Mouse (Mus musculus) liver, embryonic 13.5 days (tissue): ENCODE data around the gene Zdhhc14. TPM values are rescaled to one million over a fixed set of nuclear protein-coding genes. Genes with fewer than 3 reads are reported as not detected.

Source experiments
- ATAC-seq: fragments of 200-750 bp; cut with Nextera tagmentation; 2 replicates; pipeline ENCODE4 v1.8.0; 2017; ENCODE audit warnings: low read depth, mild to moderate bottlenecking, moderate number of reproducible peaks, moderate library complexity
- DNase-seq: peaks from one replicate; pipeline ENCODE4 v3.0.0; 2022
- H3K27ac ChIP-seq: fragments of 300-500 bp; sonication (generic); 2 replicates; pipeline ENCODE4 v1.5.1; 2015; ENCODE audit warnings: moderate library complexity, mild to moderate bottlenecking, inconsistent platforms
- H3K27me3 ChIP-seq: fragments of 300-500 bp; sonication (generic); 2 replicates; pipeline ENCODE4 v1.6.1; 2015; ENCODE audit warnings: mild to moderate bottlenecking, inconsistent platforms
- H3K36me3 ChIP-seq: fragments of 300-500 bp; sonication (generic); 2 replicates; pipeline ENCODE4 v1.6.1; 2015; ENCODE audit warnings: mild to moderate bottlenecking, inconsistent platforms
- H3K4me1 ChIP-seq: fragments of 300-500 bp; sonication (generic); replicated peaks from 2 replicates; pipeline ENCODE4 v1.6.1; 2015; ENCODE audit warnings: inconsistent platforms
- H3K4me2 ChIP-seq: fragments of 300-500 bp; sonication (generic); 2 replicates; pipeline ENCODE4 v1.6.1; 2015; ENCODE audit warnings: inconsistent platforms, mild to moderate bottlenecking, moderate library complexity
- H3K4me3 ChIP-seq: fragments of 300-500 bp; sonication (generic); replicated peaks from 2 replicates; pipeline ENCODE4 v1.5.1; 2015; ENCODE audit warnings: mild to moderate bottlenecking, inconsistent platforms
- H3K9ac ChIP-seq: fragments of 300-500 bp; sonication (generic); 2 replicates; pipeline ENCODE4 v1.6.1; 2015; ENCODE audit warnings: mild to moderate bottlenecking, inconsistent platforms
- H3K9me3 ChIP-seq: fragments of 300-500 bp; sonication (generic); replicated peaks from 2 replicates; pipeline ENCODE4 v1.6.1; 2016; ENCODE audit warnings: inconsistent platforms
- WGBS: fragments of 180-500 bp; shearing (Covaris S2); methylation state at CpG from one replicate; pipeline ENCODE4 v1.1.7; 2015; ENCODE audit not compliant: insufficient replicate concordance; 5-methylcytosine and 5-hydroxymethylcytosine counted together
- polyA plus RNA-seq: library from polyadenylated mRNA; unstranded; fragments of >200 nt; fragmentation: Nextera tagmentation; extraction: Ambion mirVana; gene quantifications from 2 replicates; pipeline ENCODE4 v1.2.1, GENCODE M21; 2015

Zdhhc14 gene
- polyA plus RNA-seq, 1 experiment from 2014 or later: 4.7 TPM

DNA sequence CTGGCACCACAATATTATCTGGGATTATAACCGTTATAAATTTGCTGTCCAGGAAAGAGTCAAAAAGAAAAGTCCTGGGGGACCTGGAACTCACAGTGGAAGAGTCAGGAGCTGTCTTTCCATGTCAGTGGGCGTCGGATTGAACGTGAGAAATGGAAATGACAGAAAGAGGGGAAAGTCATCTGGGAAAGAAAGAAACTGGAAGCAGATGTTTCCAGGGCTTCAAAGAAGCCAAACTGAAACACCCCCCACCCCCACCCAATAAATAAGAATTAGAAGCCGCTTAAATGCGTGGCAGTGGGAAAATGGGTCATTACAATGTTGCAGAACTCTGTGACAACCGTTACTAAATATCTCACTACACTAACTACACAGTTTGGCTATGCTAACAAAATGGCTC, 176.6 kb downstream of the Zdhhc14 start:
- no peaks in the 10 kb centered on the region for H3K9me3 ChIP-seq
- no peak for ATAC-seq
- no peak overlapping the region for H3K9ac ChIP-seq
- H3K27me3 ChIP-seq: no peaks in the 10 kb centered on the region
- peaks cover 4% of the 10 kb centered on the region; the same call in 1 of the 2 replicates for H3K36me3 ChIP-seq
- WGBS: 88% methylated on average over 7 of the region's 7 CpGs
- H3K4me1 ChIP-seq: no peaks in the 10 kb centered on the region
- DNase-seq: no peak
- H3K4me3 ChIP-seq: no peak overlapping the region
- no peak overlapping the region for H3K4me2 ChIP-seq
- H3K27ac ChIP-seq: no peak overlapping the region

- no peak overlapping the region for H3K27ac ChIP-seq
- H3K9me3 ChIP-seq: no peaks in the 10 kb centered on the region
- peaks cover 4% of the 10 kb centered on the region for H3K4me1 ChIP-seq
- DNase-seq (no peak), ATAC-seq (no peak)
- peaks cover 4% of the 10 kb centered on the region; the same call in 1 of the 2 replicates for H3K36me3 ChIP-seq
- H3K4me3 ChIP-seq: no peak overlapping the region
- 60% methylated on average over 8 of the region's 8 CpGs for WGBS
- H3K27me3 ChIP-seq: no peaks in the 10 kb centered on the region
- H3K4me2 ChIP-seq: no peak overlapping the region
- H3K9ac ChIP-seq: no peak overlapping the region
Measured at GRCm38 (mm10) chr17:5675951-5676350, 183.6 kb downstream of the Zdhhc14 start.

DNA sequence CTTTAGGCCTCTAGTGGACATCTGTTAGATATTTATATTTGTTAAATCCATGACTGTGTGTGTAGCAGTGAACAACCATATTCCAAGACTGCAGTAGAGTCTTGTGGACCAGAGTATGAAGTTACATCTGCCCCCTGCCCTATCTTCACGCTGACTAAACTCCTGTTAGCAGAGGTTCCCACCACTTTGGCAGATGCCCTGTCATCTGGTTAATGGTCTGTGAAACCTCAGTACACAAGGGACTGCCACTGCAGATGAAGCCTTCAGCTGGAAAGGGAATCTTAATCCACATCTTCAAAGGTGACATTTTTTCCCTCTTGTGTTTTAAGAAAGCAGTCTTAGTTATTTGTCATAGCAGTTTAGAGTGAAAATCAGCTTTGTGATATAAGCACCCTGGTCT, 187.0 kb downstream of the Zdhhc14 start:
- Histone ChIP-seq H3K9ac (no peak overlapping the region), H3K4me3 (no peak overlapping the region), H3K27me3 (no peaks in the 10 kb centered on the region), H3K4me1 (peaks cover 4% of the 10 kb centered on the region), H3K9me3 (no peaks in the 10 kb centered on the region), H3K4me2 (no peak overlapping the region), H3K27ac (no peak overlapping the region), H3K36me3 (no peaks in the 10 kb centered on the region)
- ATAC-seq (no peak), DNase-seq (no peak)
- WGBS: 58% methylated on average over 1 of the region's 1 CpGs

GRCm38 (mm10) chr17:5685324-5685723, 193.0 kb downstream of the Zdhhc14 start:
- Histone ChIP-seq H3K4me1 (0 out of 2 replicates have a peak, but pooled peaks cover 4% of the 10 kb centered on the region), H3K4me3 (no peak overlapping the region), H3K9me3 (no peaks in the 10 kb centered on the region), H3K27me3 (no peaks in the 10 kb centered on the region), H3K36me3 (0 out of 2 replicates have a peak, but pooled peaks cover 4% of the 10 kb centered on the region), H3K27ac (no peak overlapping the region), H3K4me2 (no peak overlapping the region), H3K9ac (no peak overlapping the region)
- ATAC-seq (no peak), DNase-seq (no peak)
- WGBS: 85% methylated on average over 7 of the region's 7 CpGs

GRCm38 (mm10) chr17:5687810-5688209, 195.5 kb downstream of the Zdhhc14 start:
- Histone ChIP-seq H3K36me3 (0 out of 2 replicates have a peak, but pooled peaks cover 4% of the 10 kb centered on the region), H3K9me3 (no peaks in the 10 kb centered on the region), H3K9ac (no peak overlapping the region), H3K4me3 (no peak overlapping the region), H3K4me2 (no peak overlapping the region), H3K27me3 (no peaks in the 10 kb centered on the region), H3K27ac (no peak overlapping the region), H3K4me1 (0 out of 2 replicates have a peak, but pooled peaks cover 4% of the 10 kb centered on the region)
- ATAC-seq (no peak), DNase-seq (no peak)
- WGBS: 64% methylated on average over 4 of the region's 4 CpGs

- H3K4me3 ChIP-seq: no peak overlapping the region
- H3K27ac ChIP-seq: no peak overlapping the region
- 0 out of 2 replicates have a peak, but pooled peaks cover 4% of the 10 kb centered on the region for H3K36me3 ChIP-seq
- H3K9ac ChIP-seq: no peak overlapping the region
- no peak for ATAC-seq
- no peaks in the 10 kb centered on the region for H3K27me3 ChIP-seq
- no peak overlapping the region for H3K4me2 ChIP-seq
- 0 out of 2 replicates have a peak, but pooled peaks cover 4% of the 10 kb centered on the region for H3K4me1 ChIP-seq
- no peaks in the 10 kb centered on the region for H3K9me3 ChIP-seq
- DNase-seq: no peak
- 43% methylated on average over 2 of the region's 2 CpGs for WGBS
Measured at GRCm38 (mm10) chr17:5688222-5688621, 195.9 kb downstream of the Zdhhc14 start.

DNA sequence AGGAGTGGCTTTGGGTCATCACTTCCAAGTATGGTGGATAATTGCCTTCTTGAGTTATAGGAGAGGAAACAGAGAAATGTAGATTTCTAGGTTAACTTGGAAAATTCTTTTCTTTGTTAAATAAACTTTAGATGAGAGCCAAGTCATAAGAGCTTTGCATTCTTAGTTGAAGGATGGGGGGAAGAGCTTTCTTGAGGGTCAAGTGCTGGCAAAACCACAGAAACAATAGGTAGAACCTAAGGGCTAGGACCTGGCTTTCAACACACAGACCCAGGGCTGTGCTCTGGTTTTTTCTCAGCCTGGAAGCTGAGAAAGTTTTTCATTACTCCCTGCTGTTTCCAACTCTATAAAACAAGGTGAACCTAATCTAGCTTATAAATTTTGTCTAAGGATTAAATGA, 196.3 kb downstream of the Zdhhc14 start:
- Histone ChIP-seq H3K4me1 (0 out of 2 replicates have a peak, but pooled peaks cover 4% of the 10 kb centered on the region), H3K4me3 (no peak overlapping the region), H3K27ac (no peak overlapping the region), H3K9ac (no peak overlapping the region), H3K9me3 (no peaks in the 10 kb centered on the region), H3K36me3 (0 out of 2 replicates have a peak, but pooled peaks cover 4% of the 10 kb centered on the region), H3K4me2 (no peak overlapping the region), H3K27me3 (no peaks in the 10 kb centered on the region)
- DNase-seq: no peak
- ATAC-seq: no peak

DNA sequence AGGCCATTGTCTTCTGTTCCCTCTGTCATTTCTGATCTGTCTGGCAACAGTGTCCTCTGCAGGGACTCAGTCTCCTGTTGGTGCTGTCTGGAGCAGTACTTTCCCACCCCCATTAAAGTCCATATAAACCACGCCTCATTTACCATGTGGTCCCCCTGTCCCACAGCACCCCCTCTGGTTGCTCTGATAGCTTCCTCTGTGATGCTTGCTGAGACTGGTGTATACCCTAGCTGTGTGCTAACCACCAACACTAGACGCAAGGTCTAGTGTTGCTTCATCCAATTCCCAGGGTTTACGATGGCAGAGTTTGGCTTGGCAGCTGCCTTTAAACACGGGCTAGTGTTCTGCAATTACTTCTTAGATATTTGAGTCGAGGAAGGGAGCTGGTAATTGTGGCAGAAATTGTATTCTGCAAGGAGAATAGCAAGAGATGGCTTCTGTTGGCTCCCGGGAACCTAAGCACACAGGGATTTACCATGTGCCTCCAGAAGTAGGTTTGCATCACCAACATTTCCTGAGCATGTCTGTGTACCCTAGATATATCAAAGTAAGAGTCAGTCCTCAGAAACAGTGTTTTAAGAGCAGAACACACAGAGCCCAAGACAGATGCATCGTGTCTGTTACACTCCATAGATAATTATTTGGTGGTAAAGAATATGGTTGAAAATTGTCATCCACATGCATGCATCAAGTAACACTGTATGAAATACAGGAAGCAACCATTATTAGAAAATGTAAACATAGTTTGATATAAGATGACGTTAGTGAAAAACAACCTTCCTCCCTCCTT, 198.6 kb downstream of the Zdhhc14 start:
- Histone ChIP-seq H3K9ac (no peak overlapping the region), H3K9me3 (no peaks in the 10 kb centered on the region), H3K27me3 (no peaks in the 10 kb centered on the region), H3K36me3 (0 out of 2 replicates have a peak, but pooled peaks cover 4% of the 10 kb centered on the region), H3K4me3 (no peak overlapping the region), H3K27ac (no peak overlapping the region), H3K4me2 (no peak overlapping the region), H3K4me1 (0 out of 2 replicates have a peak, but pooled peaks cover 4% of the 10 kb centered on the region)
- DNase-seq (no peak), ATAC-seq (no peak)
- WGBS: 73% methylated on average over 8 of the region's 8 CpGs

DNA sequence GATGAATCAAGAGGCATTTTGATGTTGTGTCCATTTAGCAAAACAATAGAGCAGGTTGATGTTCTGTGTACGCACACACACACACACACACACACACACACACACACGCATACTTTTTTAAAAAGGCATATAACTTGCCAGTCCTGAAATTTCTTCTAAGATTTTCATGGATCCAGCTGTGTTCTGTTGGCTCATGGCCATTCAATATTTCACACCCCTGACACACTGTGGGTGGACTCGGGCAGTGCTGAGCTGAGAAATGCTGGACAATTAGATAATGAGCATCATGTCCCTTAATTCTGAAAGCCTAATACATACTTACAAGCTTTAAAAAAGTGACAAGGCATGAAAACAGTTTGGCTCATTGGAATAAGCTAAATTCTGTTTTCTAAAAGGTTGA, 200.3 kb downstream of the Zdhhc14 start:
- DNase-seq (no peak), ATAC-seq (no peak)
- H3K4me1 ChIP-seq: 0 out of 2 replicates have a peak, but pooled peaks cover 4% of the 10 kb centered on the region
- no peak overlapping the region for H3K9ac ChIP-seq
- no peak overlapping the region for H3K4me3 ChIP-seq
- no peaks in the 10 kb centered on the region for H3K27me3 ChIP-seq
- no peak overlapping the region for H3K27ac ChIP-seq
- WGBS: 85% methylated on average over 3 of the region's 3 CpGs
- H3K36me3 ChIP-seq: 0 out of 2 replicates have a peak, but pooled peaks cover 1% of the 10 kb centered on the region
- H3K9me3 ChIP-seq: no peaks in the 10 kb centered on the region
- no peak overlapping the region for H3K4me2 ChIP-seq

DNA sequence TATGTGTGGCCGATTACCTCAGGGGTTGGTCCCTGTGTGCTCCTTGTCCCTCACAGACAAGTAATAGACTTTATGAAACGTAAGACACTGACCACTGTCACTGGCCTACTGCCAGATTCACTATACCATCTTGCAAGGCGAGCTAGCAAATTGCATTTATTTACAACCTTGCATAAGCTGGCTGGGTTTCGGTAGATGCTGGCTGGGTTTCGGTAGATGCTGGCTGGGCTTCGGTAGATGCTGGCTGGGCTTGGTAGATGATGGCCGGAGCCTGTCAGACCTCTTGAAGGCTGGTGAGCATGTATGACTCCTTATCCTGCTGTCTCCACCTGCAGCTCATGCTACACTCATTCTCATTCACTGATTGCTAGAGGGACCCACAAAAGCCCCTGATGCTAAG, 200.9 kb downstream of the Zdhhc14 start:
- Histone ChIP-seq H3K36me3 (0 out of 2 replicates have a peak, but pooled peaks cover 5% of the 10 kb centered on the region), H3K9me3 (no peaks in the 10 kb centered on the region), H3K4me2 (no peak overlapping the region), H3K27me3 (no peaks in the 10 kb centered on the region), H3K9ac (no peak overlapping the region), H3K27ac (no peak overlapping the region), H3K4me1 (no peaks in the 10 kb centered on the region), H3K4me3 (no peak overlapping the region)
- WGBS: 81% methylated on average over 7 of the region's 7 CpGs
- no peak for ATAC-seq
- no peak for DNase-seq

GRCm38 (mm10) chr17:5698447-5699096, 206.2 kb downstream of the Zdhhc14 start:
- 70% methylated on average over 7 of the region's 7 CpGs for WGBS
- no peak for ATAC-seq
- H3K27ac ChIP-seq: no peak overlapping the region

More at GRCm38 (mm10) chr17:5698447-5699096, 206.2 kb downstream of the Zdhhc14 start:
- no peak for DNase-seq
- Histone ChIP-seq H3K27me3 (no peaks in the 10 kb centered on the region), H3K36me3 (0 out of 2 replicates have a peak, but pooled peaks cover 5% of the 10 kb centered on the region), H3K9ac (no peak overlapping the region), H3K4me3 (no peak overlapping the region), H3K4me1 (peaks cover 11% of the 10 kb centered on the region; the same call in 1 of the 2 replicates), H3K4me2 (no peak overlapping the region), H3K9me3 (no peaks in the 10 kb centered on the region)
